Mouse (Mus musculus) monocyte, adult 2 months (primary cell): ENCODE results near the gene Fthl17e.
A peak's percentile ranks its signal among the peaks of the same experiment; 100 is the strongest.
"Not testable (repeated sequence)": the region's sequence is repeated elsewhere in the genome, so short reads cannot be mapped to it uniquely, and the experiment has no call there.

Source experiments
- DNase-seq, 2 experiments: peaks; one replicate each; pipeline ENCODE4 v3.0.0; 2022; ENCODE audit warnings: low spot score in 2 of 2, low read depth in 1 of 2

Gene Fthl17e

GRCm38 (mm10) chrX:9033193-9033592 is at the start of gene Fthl17e:
Fthl17e (plus strand) TSS chrX:9033493.
- not testable (repeated sequence) for DNase-seq

- not testable (repeated sequence) for DNase-seq
Observed at GRCm38 (mm10) chrX:8986655-8987054, 46.6 kb upstream of the Fthl17e start, which contains the start of gene Fthl17d. Fthl17d (minus strand) TSS chrX:8986755.

- DNase-seq, result no peak
Observed at GRCm38 (mm10) chrX:9016079-9016478, 17.2 kb upstream of the Fthl17e start.

GRCm38 (mm10) chrX:9019481-9019880 is 13.8 kb upstream of the Fthl17e start:
- DNase-seq, result no peak

- not testable (repeated sequence) for DNase-seq
Observed at GRCm38 (mm10) chrX:9041611-9042010, 8.3 kb downstream of the Fthl17e start.

- not testable (repeated sequence) for DNase-seq
Observed at GRCm38 (mm10) chrX:9060952-9061351, 27.7 kb downstream of the Fthl17e start.

GRCm38 (mm10) chrX:9062101-9062500 is 28.8 kb downstream of the Fthl17e start:
- DNase-seq, result no peak

- DNase-seq, result not testable (repeated sequence)
Observed at GRCm38 (mm10) chrX:9062715-9063114, 29.4 kb downstream of the Fthl17e start, which contains the start of gene Fthl17f. Fthl17f (plus strand) TSS chrX:9063015.

- DNase-seq, result peak in 1 of 2 experiments; percentile 0
Observed at GRCm38 (mm10) chrX:9077699-9078098, 44.4 kb downstream of the Fthl17e start.
